Mouse (Mus musculus): ENCODE results near the gene Errfi1.

GRCm38 (mm10) chr4:150889955-150890315 is 36.2 kb downstream of the Errfi1 start:
- TF ChIP-seq CTCF (IDR thresholded peaks at IDR 0.05; ENCODE audit: borderline replicate concordance, insufficient read depth, low read depth, low read length) (no peak), POLR2A (IDR thresholded peaks at IDR 0.05; ENCODE audit: borderline replicate concordance, insufficient read depth, low read length) (no peak)

All from cerebellum, adult 2 months (tissue).